Mouse (Mus musculus): ENCODE results near the gene Tal1. TPM values are rescaled to one million over a fixed set of nuclear protein-coding genes. Genes with fewer than 3 reads are reported as not detected.
A peak's percentile ranks its signal among the peaks of the same experiment; 100 is the strongest.

The Tal1 gene
- polyA plus RNA-seq, 1 experiment = not detected

GRCm38 (mm10) chr4:115055044-115055443, 1.2 kb upstream of the Tal1 start:
- TF ChIP-seq CTCF (IDR thresholded peaks at IDR 0.05; ENCODE audit: borderline replicate concordance, insufficient read depth, low read length) = no peak
- no peak for TF ChIP-seq POLR2A (IDR thresholded peaks at IDR 0.05; ENCODE audit: low read depth, low read length)
- no peak overlapping the region for H3K4me3 ChIP-seq (ENCODE audit: insufficient read depth, low read length)

GRCm38 (mm10) chr4:115055691-115056090, 535 bp upstream of the Tal1 start:
- TF ChIP-seq CTCF (IDR thresholded peaks at IDR 0.05; ENCODE audit: borderline replicate concordance, insufficient read depth, low read length) (no peak), POLR2A (IDR thresholded peaks at IDR 0.05; ENCODE audit: low read depth, low read length) (no peak)
- Histone ChIP-seq H3K4me3 (ENCODE audit: insufficient read depth, low read length) (no peak overlapping the region), H3K27ac (ENCODE audit: insufficient read depth, low read length) (no peak overlapping the region), H3K4me1 (ENCODE audit: control insufficient read depth, insufficient read depth, low read length) (no peaks in the 10 kb centered on the region; the same call in 1 of the 2 replicates)

More at GRCm38 (mm10) chr4:115055044-115055443, 1.2 kb upstream of the Tal1 start:
- no peaks in the 10 kb centered on the region; the same call in 1 of the 2 replicates for H3K4me1 ChIP-seq (ENCODE audit: control insufficient read depth, insufficient read depth, low read length)
- H3K27ac ChIP-seq (ENCODE audit: insufficient read depth, low read length) = no peak overlapping the region

- Histone ChIP-seq H3K4me3 (ENCODE audit: insufficient read depth, low read length) (peak overlapping the region; percentile 18), H3K27ac (ENCODE audit: insufficient read depth, low read length) (no peak overlapping the region), H3K4me1 (ENCODE audit: control insufficient read depth, insufficient read depth, low read length) (no peaks in the 10 kb centered on the region; the same call in 1 of the 2 replicates)
- TF ChIP-seq CTCF (IDR thresholded peaks at IDR 0.05; ENCODE audit: borderline replicate concordance, insufficient read depth, low read length) (no peak), POLR2A (IDR thresholded peaks at IDR 0.05; ENCODE audit: low read depth, low read length) (no peak)
Observed at GRCm38 (mm10) chr4:115056921-115057673, 871 bp downstream of the Tal1 start.

GRCm38 (mm10) chr4:115057674-115058316, 1.6 kb downstream of the Tal1 start:
- no peak overlapping the region for H3K27ac ChIP-seq (ENCODE audit: insufficient read depth, low read length)
- H3K4me3 ChIP-seq (ENCODE audit: insufficient read depth, low read length) = no peak overlapping the region
- TF ChIP-seq POLR2A (IDR thresholded peaks at IDR 0.05; ENCODE audit: low read depth, low read length) (no peak), CTCF (IDR thresholded peaks at IDR 0.05; ENCODE audit: borderline replicate concordance, insufficient read depth, low read length) (no peak)
- H3K4me1 ChIP-seq (ENCODE audit: control insufficient read depth, insufficient read depth, low read length) = no peaks in the 10 kb centered on the region; the same call in 1 of the 2 replicates

- TF ChIP-seq POLR2A (IDR thresholded peaks at IDR 0.05; ENCODE audit: low read depth, low read length) = no peak
- no peak for TF ChIP-seq CTCF (IDR thresholded peaks at IDR 0.05; ENCODE audit: borderline replicate concordance, insufficient read depth, low read length)
- H3K4me3 ChIP-seq (ENCODE audit: insufficient read depth, low read length) = no peak overlapping the region
- H3K27ac ChIP-seq (ENCODE audit: insufficient read depth, low read length) = no peak overlapping the region
Observed at GRCm38 (mm10) chr4:115058317-115058761, 2.1 kb downstream of the Tal1 start.

GRCm38 (mm10) chr4:115058871-115059590, 2.8 kb downstream of the Tal1 start:
- TF ChIP-seq POLR2A (IDR thresholded peaks at IDR 0.05; ENCODE audit: low read depth, low read length) (no peak), CTCF (IDR thresholded peaks at IDR 0.05; ENCODE audit: borderline replicate concordance, insufficient read depth, low read length) (no peak)
- no peaks in the 10 kb centered on the region for H3K4me1 ChIP-seq (ENCODE audit: control insufficient read depth, insufficient read depth, low read length)
- H3K27ac ChIP-seq (ENCODE audit: insufficient read depth, low read length) = no peak overlapping the region
- no peak overlapping the region for H3K4me3 ChIP-seq (ENCODE audit: insufficient read depth, low read length)

More at GRCm38 (mm10) chr4:115058317-115058761, 2.1 kb downstream of the Tal1 start:
- no peaks in the 10 kb centered on the region for H3K4me1 ChIP-seq (ENCODE audit: control insufficient read depth, insufficient read depth, low read length)

GRCm38 (mm10) chr4:115059871-115060270, 3.6 kb downstream of the Tal1 start:
- Histone ChIP-seq H3K4me3 (ENCODE audit: insufficient read depth, low read length) (no peak overlapping the region), H3K4me1 (ENCODE audit: control insufficient read depth, insufficient read depth, low read length) (no peaks in the 10 kb centered on the region), H3K27ac (ENCODE audit: insufficient read depth, low read length) (no peak overlapping the region)
- TF ChIP-seq CTCF (IDR thresholded peaks at IDR 0.05; ENCODE audit: borderline replicate concordance, insufficient read depth, low read length) (no peak), POLR2A (IDR thresholded peaks at IDR 0.05; ENCODE audit: low read depth, low read length) (no peak)

- no peak overlapping the region for H3K4me3 ChIP-seq (ENCODE audit: insufficient read depth, low read length)
- TF ChIP-seq CTCF (IDR thresholded peaks at IDR 0.05; ENCODE audit: borderline replicate concordance, insufficient read depth, low read length) = no peak
- no peak for TF ChIP-seq POLR2A (IDR thresholded peaks at IDR 0.05; ENCODE audit: low read depth, low read length)
- no peaks in the 10 kb centered on the region for H3K4me1 ChIP-seq (ENCODE audit: control insufficient read depth, insufficient read depth, low read length)
- H3K27ac ChIP-seq (ENCODE audit: insufficient read depth, low read length) = no peak overlapping the region
Observed at GRCm38 (mm10) chr4:115060753-115061152, 4.5 kb downstream of the Tal1 start.

- Histone ChIP-seq H3K27ac (ENCODE audit: insufficient read depth, low read length) (no peak overlapping the region), H3K4me1 (ENCODE audit: control insufficient read depth, insufficient read depth, low read length) (no peaks in the 10 kb centered on the region), H3K4me3 (ENCODE audit: insufficient read depth, low read length) (no peak overlapping the region)
- TF ChIP-seq POLR2A (IDR thresholded peaks at IDR 0.05; ENCODE audit: low read depth, low read length) = no peak
- no peak for TF ChIP-seq CTCF (IDR thresholded peaks at IDR 0.05; ENCODE audit: borderline replicate concordance, insufficient read depth, low read length)
Observed at GRCm38 (mm10) chr4:115062540-115062874, 6.3 kb downstream of the Tal1 start.

Measured in embryonic fibroblast, embryonic 13.5 days (primary cell).